Mouse (Mus musculus) forebrain, embryonic 11.5 days (tissue): ENCODE data around the gene Fkbp7. TPM values are rescaled to one million over a fixed set of nuclear protein-coding genes. Genes with fewer than 3 reads are reported as not detected.

Source experiments
- ATAC-seq: fragments of 200-750 bp; cut with Nextera tagmentation; replicated peaks from 2 replicates; pipeline ENCODE4 v1.8.0; 2017; ENCODE audit warnings: moderate TSS enrichment; ENCODE audit not compliant: low FRiP score
- DNase-seq: peaks from one replicate; pipeline ENCODE4 v3.0.0-alpha.2; 2017; ENCODE audit warnings: low spot score
- H3K27ac ChIP-seq: fragments of 300-500 bp; sonication (generic); 2 replicates; pipeline ENCODE4 v1.5.1; 2014; ENCODE audit warnings: low read depth, low read length
- H3K27me3 ChIP-seq: fragments of 300-500 bp; sonication (generic); 2 replicates; pipeline ENCODE4 v1.6.1; 2014; ENCODE audit warnings: mild to moderate bottlenecking, low read length, mixed read lengths; ENCODE audit not compliant: control insufficient read depth, insufficient read depth
- H3K36me3 ChIP-seq: fragments of 300-500 bp; sonication (generic); 2 replicates; pipeline ENCODE4 v1.6.1; 2014; ENCODE audit warnings: mild to moderate bottlenecking, low read length, moderate library complexity, mixed read lengths; ENCODE audit not compliant: control insufficient read depth, insufficient read depth
- H3K4me1 ChIP-seq: fragments of 300-500 bp; sonication (generic); replicated peaks from 2 replicates; pipeline ENCODE4 v1.6.1; 2014; ENCODE audit warnings: low read length, mixed read lengths; ENCODE audit not compliant: control insufficient read depth, insufficient read depth
- H3K4me2 ChIP-seq: fragments of 300-500 bp; sonication (generic); 2 replicates; pipeline ENCODE4 v1.6.1; 2014; ENCODE audit warnings: low read depth, mild to moderate bottlenecking, low read length, moderate library complexity, mixed read lengths; ENCODE audit not compliant: severe bottlenecking
- H3K4me3 ChIP-seq: fragments of 300-500 bp; sonication (generic); 2 replicates; pipeline ENCODE4 v1.5.1; 2014; ENCODE audit warnings: low read depth, low read length
- H3K9ac ChIP-seq: fragments of 300-500 bp; sonication (generic); 2 replicates; pipeline ENCODE4 v1.6.1; 2014; ENCODE audit warnings: low read length
- H3K9me3 ChIP-seq: fragments of 300-500 bp; sonication (generic); 2 replicates; pipeline ENCODE4 v1.6.1; 2016; ENCODE audit warnings: low read length, mixed read lengths; ENCODE audit not compliant: control insufficient read depth
- WGBS: fragments of 180-500 bp; shearing (Covaris S2); extraction: QIAGEN DNeasy Blood & Tissue Kit; methylation state at CpG from one replicate; pipeline ENCODE4 v1.1.7; 2014; 5-methylcytosine and 5-hydroxymethylcytosine counted together
- polyA plus RNA-seq: library from polyadenylated mRNA; unstranded; fragments of >200 nt; fragmentation: Nextera tagmentation; extraction: Ambion mirVana; gene quantifications from 2 replicates; pipeline ENCODE4 v1.2.1, GENCODE M21; 2014

The Fkbp7 gene
- polyA plus RNA-seq, 1 experiment from 2014 or later: 14.3 TPM

- H3K9me3 ChIP-seq: no peaks in the 10 kb centered on the region
- no peak overlapping the region for H3K9ac ChIP-seq
- no peak overlapping the region for H3K4me2 ChIP-seq
- no peak overlapping the region for H3K4me3 ChIP-seq
- DNase-seq (no peak), ATAC-seq (no peak)
- 20% methylated on average over 1 of the region's 1 CpGs for WGBS
- no peaks in the 10 kb centered on the region for H3K36me3 ChIP-seq
- no peak overlapping the region for H3K27ac ChIP-seq
- no peaks in the 10 kb centered on the region for H3K4me1 ChIP-seq
- H3K27me3 ChIP-seq: no peaks in the 10 kb centered on the region
These were observed 16.9 kb downstream of the Fkbp7 start for GRCm38 (mm10) chr2:76655982-76656381.

DNA sequence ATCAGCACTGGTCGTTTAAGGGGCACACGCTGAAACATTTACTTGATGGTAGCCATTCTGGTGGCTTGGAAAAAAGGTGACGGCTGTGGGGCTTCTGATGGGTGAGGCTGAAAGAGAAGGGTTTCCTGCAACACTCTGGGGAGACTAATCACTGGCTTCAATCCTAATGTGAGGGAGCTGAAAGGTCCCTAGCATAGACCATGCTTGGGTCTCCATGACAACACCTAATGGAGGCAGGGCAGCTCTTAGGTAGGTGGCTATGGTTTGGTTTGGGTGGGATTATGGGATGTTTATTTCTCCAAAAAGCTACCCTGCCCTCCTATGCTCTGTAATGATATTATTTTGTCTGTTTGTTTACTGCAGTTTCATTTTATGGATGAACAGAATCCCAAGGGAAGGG is 17.5 kb downstream of the Fkbp7 start:
- ATAC-seq: no peak
- DNase-seq: no peak
- Histone ChIP-seq H3K27me3 (no peaks in the 10 kb centered on the region), H3K9ac (no peak overlapping the region), H3K9me3 (no peaks in the 10 kb centered on the region), H3K4me1 (no peaks in the 10 kb centered on the region), H3K36me3 (no peaks in the 10 kb centered on the region), H3K27ac (no peak overlapping the region), H3K4me3 (no peak overlapping the region), H3K4me2 (no peak overlapping the region)
- 81% methylated on average over 3 of the region's 3 CpGs for WGBS

GRCm38 (mm10) chr2:76654646-76655045 is 18.3 kb downstream of the Fkbp7 start:
- no peak overlapping the region for H3K9ac ChIP-seq
- H3K4me1 ChIP-seq: no peaks in the 10 kb centered on the region
- 76% methylated on average over 5 of the region's 5 CpGs for WGBS
- no peaks in the 10 kb centered on the region for H3K9me3 ChIP-seq
- no peak overlapping the region for H3K4me3 ChIP-seq
- DNase-seq (no peak), ATAC-seq (no peak)
- no peak overlapping the region for H3K4me2 ChIP-seq
- no peak overlapping the region for H3K27ac ChIP-seq
- H3K36me3 ChIP-seq: no peaks in the 10 kb centered on the region
- no peaks in the 10 kb centered on the region for H3K27me3 ChIP-seq

DNA sequence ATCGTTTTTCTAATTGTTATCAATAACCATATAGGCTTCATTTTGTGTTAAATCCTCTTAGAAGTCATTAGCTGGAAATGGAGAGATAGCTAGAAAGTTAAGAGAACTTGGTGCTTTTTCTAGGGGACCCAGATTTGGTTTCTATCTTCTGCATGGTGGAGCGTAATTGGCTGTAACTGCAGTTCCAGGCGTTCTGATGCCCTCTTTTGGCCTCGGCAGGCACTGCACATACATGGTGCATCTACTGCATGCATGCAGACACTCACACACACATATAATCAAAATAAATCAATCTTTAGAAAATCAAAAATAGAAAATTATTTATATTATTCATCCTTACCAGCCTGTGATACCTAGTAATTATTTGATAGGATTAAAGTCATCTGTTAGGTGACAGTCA is 19.8 kb downstream of the Fkbp7 start:
- no peak for DNase-seq
- Histone ChIP-seq H3K4me2 (no peak overlapping the region), H3K9me3 (no peaks in the 10 kb centered on the region), H3K27ac (no peak overlapping the region), H3K27me3 (no peaks in the 10 kb centered on the region), H3K9ac (no peak overlapping the region), H3K36me3 (no peaks in the 10 kb centered on the region), H3K4me3 (no peak overlapping the region), H3K4me1 (peaks cover 2% of the 10 kb centered on the region; the same call in 1 of the 2 replicates)
- WGBS: 90% methylated on average over 4 of the region's 4 CpGs
- no peak for ATAC-seq

- Histone ChIP-seq H3K27me3 (no peaks in the 10 kb centered on the region), H3K4me3 (peak overlapping the region; percentile 65), H3K9me3 (no peaks in the 10 kb centered on the region), H3K4me1 (peaks cover 2% of the 10 kb centered on the region; the same call in 1 of the 2 replicates), H3K4me2 (peak overlapping the region; percentile 59), H3K36me3 (no peaks in the 10 kb centered on the region), H3K9ac (peak overlapping the region; percentile 74), H3K27ac (peak overlapping the region; percentile 94)
- WGBS: 28% methylated on average over 13 of the region's 13 CpGs
- peak; percentile 50 for ATAC-seq
- DNase-seq: no peak
These were observed 24.2 kb downstream of the Fkbp7 start for GRCm38 (mm10) chr2:76648666-76649141.

GRCm38 (mm10) chr2:76647883-76648570 is 24.9 kb downstream of the Fkbp7 start, which contains the start of the genes Prkra and Pjvk:
TSS of gene Prkra (minus strand) at chr2:76648015.
TSS of gene Pjvk (plus strand) at chr2:76648476.
- Histone ChIP-seq H3K9ac (peak within 1 kb of the TSS; percentile 84), H3K27ac (peak within 1 kb of the TSS; percentile 94), H3K9me3 (no peaks in the 10 kb centered on the region), H3K27me3 (no peaks in the 10 kb centered on the region), H3K4me3 (peak within 1 kb of the TSS; percentile 65), H3K4me2 (peak within 1 kb of the TSS; percentile 59), H3K4me1 (peaks cover 2% of the 10 kb centered on the region; the same call in 1 of the 2 replicates), H3K36me3 (no peaks in the 10 kb centered on the region)
- WGBS: 1% methylated on average over 37 of the region's 42 CpGs
- DNase-seq (peak; percentile 100), ATAC-seq (peak; percentile 99)

GRCm38 (mm10) chr2:76647441-76647869 is 25.5 kb downstream of the Fkbp7 start:
- H3K9ac ChIP-seq: peak overlapping the region; percentile 84
- 0% methylated on average over 32 of the region's 32 CpGs for WGBS
- peaks cover 2% of the 10 kb centered on the region; the same call in 1 of the 2 replicates for H3K4me1 ChIP-seq
- peak overlapping the region; percentile 65 for H3K4me3 ChIP-seq
- H3K27ac ChIP-seq: peak overlapping the region; percentile 94
- DNase-seq (peak; percentile 87), ATAC-seq (peak; percentile 75)
- no peaks in the 10 kb centered on the region; the same call in 1 of the 2 replicates for H3K36me3 ChIP-seq
- peak overlapping the region; percentile 59 for H3K4me2 ChIP-seq
- no peaks in the 10 kb centered on the region for H3K27me3 ChIP-seq
- H3K9me3 ChIP-seq: no peaks in the 10 kb centered on the region

- Histone ChIP-seq H3K4me3 (no peak overlapping the region), H3K36me3 (no peaks in the 10 kb centered on the region; the same call in 1 of the 2 replicates), H3K27ac (no peak overlapping the region), H3K4me2 (no peak overlapping the region), H3K9me3 (no peaks in the 10 kb centered on the region), H3K9ac (no peak overlapping the region), H3K4me1 (peaks cover 1% of the 10 kb centered on the region; the same call in 1 of the 2 replicates), H3K27me3 (no peaks in the 10 kb centered on the region)
- no peak for DNase-seq
- ATAC-seq: no peak
These were observed 29.1 kb downstream of the Fkbp7 start for GRCm38 (mm10) chr2:76643801-76644200.

DNA sequence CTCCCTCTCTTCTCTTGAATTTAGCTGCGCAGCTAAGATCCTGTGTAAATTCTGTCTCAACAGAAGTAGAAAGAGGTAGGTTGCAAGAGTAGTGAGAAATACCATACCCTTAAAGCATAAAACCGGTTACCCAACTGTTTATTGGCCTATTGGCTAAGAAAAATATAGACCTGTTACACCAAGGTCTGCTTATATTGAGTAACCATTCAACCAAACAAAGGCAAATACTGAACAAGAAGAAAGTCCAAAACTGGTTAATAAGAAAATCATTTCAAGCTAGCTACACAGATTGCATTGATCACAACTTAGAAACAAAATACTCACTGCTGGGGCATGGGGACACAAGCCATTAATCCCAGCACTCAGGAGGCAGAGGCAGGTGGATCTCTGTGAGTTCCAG is 33.3 kb downstream of the Fkbp7 start:
- Histone ChIP-seq H3K27ac (no peak overlapping the region), H3K36me3 (peaks cover 6% of the 10 kb centered on the region), H3K27me3 (no peaks in the 10 kb centered on the region), H3K9me3 (no peaks in the 10 kb centered on the region), H3K4me1 (no peaks in the 10 kb centered on the region), H3K4me3 (no peak overlapping the region), H3K4me2 (no peak overlapping the region), H3K9ac (no peak overlapping the region)
- no peak for ATAC-seq
- no peak for DNase-seq
- WGBS: 91% methylated on average over 2 of the region's 2 CpGs
